Mouse (Mus musculus): ENCODE measurements around the gene Nabp2.

DNA sequence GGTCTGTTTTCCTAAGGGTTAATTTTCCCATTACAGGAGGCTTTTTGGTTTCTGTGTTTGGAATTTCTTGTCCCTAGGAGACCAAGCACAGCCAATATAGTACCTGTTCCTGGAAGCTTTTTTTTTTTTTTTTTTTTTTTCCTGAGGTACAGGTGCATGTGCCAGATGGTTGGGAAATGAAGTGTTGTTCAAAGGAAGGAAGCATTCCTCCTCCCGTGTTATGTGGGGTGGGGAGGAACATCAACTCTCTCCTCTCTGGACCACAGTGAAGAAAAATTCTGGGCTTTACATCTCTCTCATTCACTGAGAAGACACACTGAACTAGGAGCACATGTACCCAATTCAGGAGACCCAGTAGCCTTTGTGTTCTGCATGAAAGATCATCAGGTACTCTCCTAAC lies 1.8 kb upstream of the Nabp2 start:
- TF ChIP-seq CTCF (IDR thresholded peaks at IDR 0.05; ENCODE audit: insufficient read depth, low read length) (no peak), POLR2A (IDR thresholded peaks at IDR 0.05; ENCODE audit: borderline replicate concordance, extremely low read depth, low read depth, low read length) (no peak)
